Mouse (Mus musculus): ENCODE results near the gene Ruvbl2. TPM values are rescaled to one million over a fixed set of nuclear protein-coding genes. Genes with fewer than 3 reads are reported as not detected.

The Ruvbl2 gene
- total RNA-seq (2023): 10 to 100 TPM; 48.6 to 51.6 TPM

DNA sequence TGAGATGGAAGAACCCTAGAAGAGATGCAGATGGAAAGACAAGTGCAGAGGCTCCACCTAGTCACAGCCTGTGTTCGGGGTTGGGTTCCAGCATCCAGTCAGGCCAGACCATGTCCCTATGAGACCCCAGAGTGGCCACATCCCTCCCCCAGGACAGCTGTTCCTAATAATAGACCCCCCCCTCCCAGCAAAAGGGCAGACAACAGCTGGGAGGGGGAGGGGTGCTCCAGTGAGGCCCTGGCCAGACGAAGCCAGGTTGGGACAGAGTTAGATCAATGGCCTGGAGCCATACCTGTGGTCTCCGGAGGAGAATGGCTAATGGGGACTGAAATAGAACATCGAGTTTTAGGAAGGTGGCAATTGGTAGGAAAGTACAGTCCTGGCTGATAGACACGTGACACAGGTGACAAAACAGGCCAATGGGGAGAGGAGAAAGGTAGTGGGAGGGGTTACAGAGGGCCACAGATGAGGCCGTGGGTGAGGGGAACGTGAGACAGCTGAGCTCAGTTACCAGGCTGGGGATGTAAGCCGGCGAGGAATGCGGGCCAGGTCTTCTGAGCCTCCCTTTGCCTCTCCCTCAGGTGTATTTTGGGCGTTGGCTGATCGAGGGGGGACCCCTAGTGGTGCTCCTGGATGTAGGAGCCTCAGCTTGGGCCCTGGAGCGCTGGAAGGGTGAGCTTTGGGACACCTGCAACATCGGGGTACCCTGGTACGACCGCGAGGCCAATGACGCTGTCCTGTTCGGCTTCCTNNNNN, at the start of gene Ruvbl2:
Gene Ruvbl2, minus strand, starts transcription at position 576 of the 756 bp plus-strand sequence.

DNA sequence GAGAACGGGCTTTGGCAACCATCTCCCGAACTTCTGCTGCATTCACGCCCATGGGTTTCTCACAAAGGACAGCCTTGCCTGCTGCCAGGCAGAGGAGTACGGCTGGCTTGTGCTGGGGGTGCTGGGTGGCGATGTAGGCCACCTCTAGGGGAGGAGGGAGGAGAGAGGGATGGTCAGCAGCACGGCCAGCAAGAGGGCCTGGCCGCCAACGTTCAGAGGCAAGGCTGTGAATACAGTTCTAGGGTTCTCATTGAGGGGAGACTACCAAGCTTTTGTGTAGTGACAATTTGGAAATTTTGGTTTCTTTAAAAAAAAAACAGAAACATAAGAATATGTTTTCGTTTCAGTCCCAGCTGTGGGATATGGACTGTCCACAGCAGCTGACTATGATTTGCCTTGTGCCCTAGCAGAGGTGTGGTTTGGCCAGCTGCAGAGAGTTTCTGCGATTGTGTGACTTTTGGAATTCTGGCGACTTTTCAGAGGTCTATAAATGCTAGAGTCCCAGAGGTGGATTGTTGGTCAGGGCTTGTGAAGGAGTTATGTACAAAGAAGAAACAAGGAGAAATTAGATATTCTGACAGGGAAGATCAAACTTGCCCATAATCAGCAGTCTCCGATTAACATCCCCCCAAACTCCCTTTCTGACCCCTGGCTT, 49.0 kb upstream of the Ruvbl2 start, which contains the start of gene Gm45808:
Gene Gm45808, minus strand, starts transcription at position 51 of the 655 bp plus-strand sequence.

DNA sequence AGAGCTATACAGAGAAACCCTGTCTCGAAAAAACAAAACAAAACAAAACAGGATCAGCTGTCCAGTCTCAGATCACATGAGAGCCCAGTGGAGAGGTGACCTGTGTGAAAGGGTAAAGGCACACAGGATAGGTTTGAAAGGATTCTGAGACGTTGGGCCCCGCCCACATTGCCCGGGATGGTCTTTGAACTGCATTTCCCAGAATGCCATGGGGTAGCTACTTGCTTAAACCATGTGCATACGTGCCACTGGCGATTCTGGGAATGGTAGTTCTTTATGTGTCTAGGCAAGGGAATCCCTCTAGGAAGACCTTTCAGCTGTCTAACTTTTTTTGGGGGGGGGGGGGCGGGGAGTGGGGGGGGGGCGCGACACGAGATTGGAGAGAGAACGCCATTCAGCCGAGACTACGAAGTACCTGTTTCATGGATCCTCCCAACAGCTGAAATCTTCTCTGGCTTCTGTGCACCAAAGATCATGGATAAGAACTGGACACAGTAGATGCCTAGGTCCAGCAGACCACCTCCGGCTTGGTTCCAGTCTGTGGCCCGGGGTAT, 43.6 kb upstream of the Ruvbl2 start, which contains the start of gene Tulp2:
Gene Tulp2, plus strand, starts transcription at position 504 of the 554 bp plus-strand sequence.

DNA sequence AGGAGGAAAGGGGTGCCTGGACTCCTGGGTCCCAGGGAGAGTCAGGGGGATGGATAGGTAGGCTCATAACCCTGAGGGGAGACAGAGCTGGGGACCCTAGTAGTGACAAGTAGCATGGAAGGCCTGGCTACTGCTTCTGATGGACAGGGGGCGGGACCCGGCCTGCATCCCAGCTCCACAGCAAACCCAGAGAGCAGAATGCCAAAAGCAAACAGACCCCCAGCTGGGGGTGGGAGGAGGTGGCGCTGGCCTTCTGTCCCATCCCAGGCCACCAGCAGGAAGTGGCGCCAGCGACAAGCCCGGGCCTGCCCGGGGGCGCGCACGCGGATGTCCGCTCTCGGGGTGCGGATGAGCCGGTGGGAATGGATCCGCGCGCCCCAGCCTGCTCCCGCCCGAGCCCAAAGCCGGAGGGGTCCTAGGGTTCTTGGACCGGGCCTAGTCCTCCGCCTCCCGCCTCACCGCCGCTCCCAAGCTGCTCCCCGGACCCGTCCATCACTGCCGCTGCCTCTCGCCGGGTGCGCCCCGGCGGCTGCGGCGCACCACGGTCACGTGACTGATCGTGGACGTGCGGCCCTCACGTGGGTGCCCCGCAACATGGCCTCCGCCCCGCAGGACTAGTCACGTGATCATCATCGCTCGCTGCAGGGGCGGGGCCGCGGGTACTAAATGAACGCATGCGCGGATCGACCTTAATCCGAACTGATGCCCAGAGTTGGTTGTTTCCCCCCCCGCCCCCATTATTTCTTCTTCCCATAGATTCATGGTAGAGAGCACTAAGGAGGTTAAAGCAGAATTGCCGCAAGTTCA, 28.6 kb upstream of the Ruvbl2 start, which contains the start of gene Bax:
Gene Bax, minus strand, starts transcription at position 616 of the 807 bp plus-strand sequence.

DNA sequence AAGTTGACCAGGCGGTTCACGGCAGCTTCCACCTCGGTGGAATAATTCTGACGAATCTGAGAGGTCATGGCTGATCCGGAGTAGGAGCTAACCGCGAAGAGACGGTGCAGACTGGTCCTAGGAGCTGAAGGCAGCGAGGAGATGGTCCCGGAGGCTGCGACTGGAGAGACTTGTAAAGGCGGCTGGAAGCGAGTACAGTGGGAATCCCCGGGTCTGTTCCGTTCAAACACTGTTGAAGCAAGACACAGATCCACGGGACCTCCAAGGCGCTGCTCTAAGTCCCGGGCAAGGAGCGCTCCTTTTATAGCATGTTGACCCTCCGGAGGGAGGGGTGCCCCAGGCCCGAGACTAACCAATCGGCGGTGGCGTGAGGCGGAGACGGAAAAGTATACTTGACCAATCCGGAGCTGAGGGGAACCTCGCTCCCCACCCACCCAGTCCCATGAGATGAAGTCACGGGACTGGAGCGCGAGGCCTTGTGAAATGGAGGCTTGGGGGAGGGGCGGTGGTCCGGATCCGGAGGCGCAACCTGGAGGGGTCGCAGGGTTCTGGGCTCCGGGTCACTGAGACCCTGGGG, 21.8 kb upstream of the Ruvbl2 start, which contains the start of gene Ftl1:
Gene Ftl1, minus strand, starts transcription at position 321 of the 577 bp plus-strand sequence.

DNA sequence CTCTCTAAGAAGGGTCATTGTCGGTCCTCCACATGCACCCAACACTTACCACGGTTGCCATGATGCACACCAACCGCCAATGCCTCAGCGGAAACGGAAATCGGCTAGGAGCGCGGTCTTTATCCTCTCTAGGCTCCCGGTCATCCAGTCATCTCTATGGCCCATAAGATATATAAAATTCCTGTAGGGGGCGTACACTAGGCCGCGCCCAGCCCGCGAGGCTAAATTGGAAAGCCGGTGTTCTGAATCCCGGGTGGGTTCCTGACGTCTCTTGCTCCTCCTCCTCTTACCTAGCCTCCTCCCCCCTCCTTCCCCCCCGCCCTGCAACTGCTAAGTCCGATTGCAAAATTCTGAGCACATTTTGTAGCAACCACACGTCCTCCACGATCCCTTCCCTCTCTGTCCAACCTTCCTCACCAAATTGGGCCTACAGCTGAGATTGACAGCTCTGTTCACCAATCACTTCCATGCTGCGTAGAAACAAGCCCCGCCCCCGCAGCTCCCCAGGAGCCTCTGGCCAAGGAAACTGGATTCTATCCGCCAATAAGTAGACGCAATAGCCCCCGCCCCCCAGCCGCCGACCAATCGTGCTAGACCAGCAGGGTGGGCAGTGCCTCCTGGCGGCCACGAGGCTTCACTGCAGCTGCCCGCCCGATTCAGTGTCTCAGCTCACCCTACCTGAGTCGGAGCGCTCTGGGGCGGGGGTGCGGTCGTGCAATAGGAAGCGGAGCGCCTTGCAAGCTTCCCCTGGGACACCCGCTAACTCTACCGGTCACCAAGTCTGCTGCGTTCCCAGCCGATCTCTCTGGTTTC, 3.5 kb downstream of the Ruvbl2 start, which contains the start of gene Gys1:
Gene Gys1, plus strand, starts transcription at position 642 of the 813 bp plus-strand sequence.

DNA sequence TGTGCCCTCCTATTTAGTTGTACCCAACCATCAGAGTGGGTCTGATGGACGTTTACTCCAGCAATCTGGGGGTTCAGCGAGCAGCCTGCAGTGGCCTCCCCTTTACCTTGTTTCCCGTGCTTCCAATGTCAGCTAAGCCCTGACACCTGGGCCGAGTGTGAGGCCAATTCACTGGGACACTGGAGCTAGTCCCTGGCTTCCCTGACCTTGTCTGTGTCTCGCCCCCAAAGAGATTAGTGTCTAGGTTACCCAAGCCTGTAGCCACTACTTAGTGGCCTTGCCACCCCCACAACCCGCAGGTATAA, 17.3 kb downstream of the Ruvbl2 start, which contains the start of gene Lhb:
Gene Lhb, plus strand, starts transcription at position 206 of the 305 bp plus-strand sequence.

DNA sequence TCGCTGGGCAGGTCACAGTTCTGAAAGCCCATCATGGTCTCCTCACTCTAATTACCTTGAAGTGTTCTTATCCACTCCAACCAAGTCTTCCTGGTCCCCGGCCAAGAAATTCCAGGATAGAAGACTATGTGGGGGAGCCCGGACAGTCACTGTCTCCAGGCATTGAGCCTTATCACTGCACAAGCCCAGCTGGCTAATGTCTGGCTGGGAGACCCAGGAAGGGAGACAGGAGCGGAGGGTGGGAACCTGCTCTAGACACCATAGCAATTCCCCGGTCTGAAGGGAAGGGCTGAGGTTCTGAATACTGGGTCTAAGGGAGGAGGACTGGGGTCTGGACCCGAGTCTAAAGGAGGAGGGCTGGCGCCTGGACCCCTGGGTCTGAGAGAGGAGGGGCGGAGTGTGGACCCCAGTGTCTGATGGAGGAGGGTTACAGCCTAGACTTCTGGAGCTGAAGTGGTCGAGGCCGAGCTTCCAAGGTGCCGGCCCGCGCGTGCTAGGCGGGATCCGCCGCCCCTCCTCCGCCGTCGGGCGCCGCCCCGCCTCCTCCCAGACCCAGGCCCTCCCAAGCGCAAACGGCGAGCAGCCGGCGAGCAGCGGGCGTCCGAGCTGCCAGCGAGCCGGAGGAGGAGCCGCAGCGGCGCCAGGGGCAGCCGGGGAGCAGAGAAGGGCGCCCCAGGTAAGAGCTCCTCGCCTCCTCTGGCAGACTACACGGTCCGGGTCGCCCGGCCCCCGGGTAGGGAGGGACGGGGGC, 24.6 kb downstream of the Ruvbl2 start, which contains the start of gene Ntf5:
Gene Ntf5, plus strand, starts transcription at position 583 of the 751 bp plus-strand sequence.

DNA sequence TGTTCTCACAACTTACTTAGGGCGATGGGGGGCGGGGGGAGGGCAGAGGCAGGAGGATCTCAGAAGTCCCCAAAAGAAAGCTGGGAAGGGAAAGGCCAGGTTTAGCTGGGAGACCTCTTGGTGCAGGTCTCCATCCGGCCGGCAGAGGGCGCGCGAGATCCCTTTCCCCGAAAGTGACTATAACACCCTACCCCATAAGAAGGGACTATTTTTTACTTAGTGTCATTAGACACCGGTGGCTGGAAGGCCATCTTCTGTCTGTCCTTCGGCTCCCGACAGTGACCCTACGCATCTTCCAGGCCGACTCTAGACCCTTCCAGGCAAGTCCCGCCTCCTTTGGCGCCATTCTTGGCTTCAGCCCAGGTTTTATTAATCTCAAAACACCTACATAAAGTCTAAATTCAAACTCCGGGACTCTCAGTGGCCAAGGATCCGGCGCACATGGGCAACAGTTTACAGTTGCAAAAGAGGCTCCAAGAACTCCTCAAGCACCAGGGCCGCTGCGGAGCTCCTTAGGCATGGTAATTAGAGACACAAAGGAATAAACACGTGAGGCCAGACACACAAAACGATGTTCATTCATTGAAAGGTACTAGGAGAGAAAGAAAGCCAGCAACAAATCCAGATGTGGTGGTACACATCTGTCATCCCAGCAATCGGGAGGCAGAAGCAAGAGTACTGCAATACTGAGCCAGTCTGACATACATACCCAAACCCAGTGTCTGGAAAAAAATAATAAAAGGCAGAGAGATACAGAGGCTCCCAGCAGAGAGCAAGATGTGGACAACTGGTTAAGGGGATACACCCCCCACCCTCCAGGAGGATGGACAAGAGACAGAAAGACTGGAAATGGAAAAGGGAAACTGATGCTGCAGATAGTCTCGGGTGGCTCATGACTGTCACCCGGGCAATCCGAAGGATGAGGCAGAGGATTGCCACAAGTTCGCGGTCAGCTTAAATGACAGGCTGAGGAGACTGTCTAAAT, 32.5 kb downstream of the Ruvbl2 start, which contains the start of gene Kcna7:
Gene Kcna7, plus strand, starts transcription at position 563 of the 985 bp plus-strand sequence.

DNA sequence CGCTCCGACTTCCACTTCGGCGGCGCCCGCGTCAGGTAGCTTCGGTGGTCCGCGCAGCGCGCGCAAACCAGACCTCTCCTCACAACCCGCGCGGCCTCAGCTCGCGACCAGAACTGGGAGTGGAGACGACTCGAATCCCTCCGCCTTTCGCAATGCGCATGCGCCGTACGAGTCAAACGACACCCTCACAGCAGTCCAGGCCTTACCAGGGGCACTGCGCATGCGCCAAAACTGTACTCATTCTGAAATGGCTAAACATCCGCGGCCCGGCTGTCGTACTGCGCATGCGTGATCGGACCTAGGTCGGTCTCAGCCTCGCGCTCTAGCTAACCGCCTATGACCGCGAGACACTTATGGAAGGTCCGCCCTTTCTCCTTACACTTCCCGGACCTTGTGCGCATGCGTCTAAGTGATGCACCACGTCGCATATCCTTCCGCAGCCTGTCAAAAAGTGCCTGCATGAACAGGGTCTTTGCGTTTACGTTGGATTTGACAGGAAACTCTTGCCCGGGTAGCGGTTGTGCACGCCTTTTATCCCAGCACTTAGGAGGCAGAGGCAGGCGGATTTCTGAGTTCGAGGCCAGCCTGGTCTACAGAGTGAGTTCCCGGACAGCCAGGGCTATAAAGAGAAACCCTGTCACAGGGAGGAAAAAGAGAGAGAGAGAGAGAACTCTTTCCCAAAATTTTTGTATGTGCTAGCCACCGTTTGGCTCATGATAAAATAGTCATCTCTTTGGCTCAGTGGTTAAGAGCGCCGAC, 42.1 kb downstream of the Ruvbl2 start, which contains the start of gene Snrnp70:
Gene Snrnp70, minus strand, starts transcription at position 165 of the 759 bp plus-strand sequence.

Other genes with a start within 250 kb of the Ruvbl2 start
- not detected for gene Ccdc155, start 233.2 kb downstream of the Ruvbl2 start, total RNA-seq (2023)
- gene Dkkl1, start 225.9 kb downstream of the Ruvbl2 start, total RNA-seq (2023): 1 to 10 TPM in 1 of 2 experiments, under 1 TPM in 1; 0.83 to 1.0 TPM
- not detected for gene Tead2, start 222.3 kb downstream of the Ruvbl2 start, total RNA-seq (2023)
- gene Cd37, start 199.0 kb downstream of the Ruvbl2 start, total RNA-seq (2023): 100 to 1,000 TPM; 270 to 288 TPM
- gene Slc6a16, start 197.0 kb downstream of the Ruvbl2 start, total RNA-seq (2023): not detected
- not detected for gene Slc6a21, start 160.6 kb downstream of the Ruvbl2 start, total RNA-seq (2023)
- 10 to 100 TPM; 11.4 to 15.3 TPM for gene Trpm4, start 104.3 kb downstream of the Ruvbl2 start, total RNA-seq (2023)
- not detected for gene Hrc, start 102.8 kb downstream of the Ruvbl2 start, total RNA-seq (2023)
- gene Ppfia3, start 71.1 kb downstream of the Ruvbl2 start, total RNA-seq (2023): under 1 TPM; 0.15 to 0.50 TPM
- gene Lin7b, start 67.5 kb downstream of the Ruvbl2 start, total RNA-seq (2023): 1 to 10 TPM; 3.0 to 3.6 TPM
- gene Snrnp70, start 42.4 kb downstream of the Ruvbl2 start, total RNA-seq (2023): 100 to 1,000 TPM; 682 to 709 TPM
- not detected for gene Kcna7, start 32.4 kb downstream of the Ruvbl2 start, total RNA-seq (2023)
- not detected for gene Ntf5, start 24.4 kb downstream of the Ruvbl2 start, total RNA-seq (2023)
- not detected for gene Lhb, start 17.3 kb downstream of the Ruvbl2 start, total RNA-seq (2023)
- gene Gys1, start 3.3 kb downstream of the Ruvbl2 start, total RNA-seq (2023): 1 to 10 TPM; 6.5 to 6.8 TPM
- gene Ftl1, start 21.8 kb upstream of the Ruvbl2 start, total RNA-seq (2023): 100 to 1,000 TPM; 409 to 413 TPM
- 10 to 100 TPM; 79.4 to 86.6 TPM for gene Bax, start 28.8 kb upstream of the Ruvbl2 start, total RNA-seq (2023)
- gene Tulp2, start 43.8 kb upstream of the Ruvbl2 start, total RNA-seq (2023): not detected
- gene Gm45808, start 48.7 kb upstream of the Ruvbl2 start, total RNA-seq (2023): not detected
- gene Dhdh, start 50.7 kb upstream of the Ruvbl2 start, total RNA-seq (2023): under 1 TPM; 0.62 to 0.96 TPM
- 100 to 1,000 TPM in 1 of 2 experiments, 10 to 100 TPM in 1; 99.7 to 118 TPM for gene Nucb1, start 72.3 kb upstream of the Ruvbl2 start, total RNA-seq (2023)
- 100 to 1,000 TPM; 770 to 887 TPM for gene Ppp1r15a, start 88.2 kb upstream of the Ruvbl2 start, total RNA-seq (2023)
- 1 to 10 TPM; 1.2 to 1.4 TPM for gene Plekha4, start 88.2 kb upstream of the Ruvbl2 start, total RNA-seq (2023)
- gene Hsd17b14, start 116.8 kb upstream of the Ruvbl2 start, total RNA-seq (2023): not detected
- 10 to 100 TPM; 38.7 to 43.5 TPM for gene Bcat2, start 132.1 kb upstream of the Ruvbl2 start, total RNA-seq (2023)
- gene Fgf21, start 177.4 kb upstream of the Ruvbl2 start, total RNA-seq (2023): not detected
- gene Fut1, start 179.2 kb upstream of the Ruvbl2 start, total RNA-seq (2023): not detected
- not detected for gene Izumo1, start 183.7 kb upstream of the Ruvbl2 start, total RNA-seq (2023)
- under 1 TPM in 1 of 2 experiments, not detected in 1; 0.38 TPM for gene Rasip1, start 189.4 kb upstream of the Ruvbl2 start, total RNA-seq (2023)
- gene Mamstr, start 201.9 kb upstream of the Ruvbl2 start, total RNA-seq (2023): not detected
- not detected for gene Fut2, start 228.3 kb upstream of the Ruvbl2 start, total RNA-seq (2023)
- gene Ntn5, start 245.9 kb upstream of the Ruvbl2 start, total RNA-seq (2023): under 1 TPM; 0.35 to 0.65 TPM

Measured in T-cell, adult 66 days (primary cell).